Mouse (Mus musculus): ENCODE data around the gene Xbp1. TPM values are rescaled to one million over a fixed set of nuclear protein-coding genes. Genes with fewer than 3 reads are reported as not detected.
A peak's percentile ranks its signal among the peaks of the same experiment; 100 is the strongest.
"Not testable (repeated sequence)": the region's sequence is repeated elsewhere in the genome, so short reads cannot be mapped to it uniquely, and the experiment has no call there.

Xbp1 gene
- polyA plus RNA-seq, 1 experiment from 2014 or later, result 189 TPM

DNA sequence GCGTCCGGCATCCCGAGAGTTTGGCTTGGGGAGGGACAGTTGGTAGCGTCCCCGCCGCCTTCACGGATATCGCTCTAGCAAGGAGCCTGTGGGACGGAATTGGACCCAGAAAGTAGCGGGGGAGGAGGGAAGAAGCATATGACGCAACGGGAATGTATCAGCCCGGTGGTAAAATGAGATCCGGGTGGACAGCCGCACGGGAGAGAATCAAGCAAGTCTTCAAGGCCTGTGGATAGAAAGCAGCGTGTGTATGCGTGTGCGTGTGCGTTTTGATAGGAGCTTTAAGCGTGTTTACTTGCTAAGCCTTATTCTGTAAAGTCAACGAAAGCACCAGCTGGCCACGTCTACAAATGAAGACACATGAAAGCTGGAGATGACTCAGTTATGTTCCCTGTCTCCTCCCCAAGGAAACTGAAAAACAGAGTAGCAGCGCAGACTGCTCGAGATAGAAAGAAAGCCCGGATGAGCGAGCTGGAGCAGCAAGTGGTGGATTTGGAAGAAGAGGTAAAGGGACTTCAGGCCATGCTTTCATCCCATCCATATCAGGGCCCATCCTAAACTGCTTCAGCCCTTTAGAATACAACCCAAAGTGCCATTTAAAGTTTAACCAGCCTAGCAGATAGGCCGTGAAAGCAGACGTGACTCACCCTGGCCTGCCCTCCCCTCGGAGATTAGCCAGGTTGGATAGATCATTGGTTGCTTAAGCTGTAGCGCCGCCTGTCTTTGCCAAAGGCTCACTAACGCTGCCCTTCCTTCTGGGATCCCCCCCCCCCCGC is 1.2 kb downstream of the Xbp1 start:
- WGBS, result under 1% methylated on average over 34 of the region's 34 CpGs
- ATAC-seq (replicated peaks; ENCODE audit: low FRiP score), result peak; percentile 26
- H3K4me3 ChIP-seq (replicated peaks), result peak overlapping the region; percentile 70
- H3K27ac ChIP-seq, result peak overlapping the region; percentile 89
- peaks cover 46% of the 10 kb centered on the region for H3K36me3 ChIP-seq
- no peaks in the 10 kb centered on the region for H3K9me3 ChIP-seq (replicated peaks)
- H3K4me2 ChIP-seq, result peak overlapping the region; percentile 72
- peak overlapping the region; percentile 94 for H3K9ac ChIP-seq
- peaks cover 34% of the 10 kb centered on the region for H3K4me1 ChIP-seq
- H3K27me3 ChIP-seq, result no peaks in the 10 kb centered on the region

DNA sequence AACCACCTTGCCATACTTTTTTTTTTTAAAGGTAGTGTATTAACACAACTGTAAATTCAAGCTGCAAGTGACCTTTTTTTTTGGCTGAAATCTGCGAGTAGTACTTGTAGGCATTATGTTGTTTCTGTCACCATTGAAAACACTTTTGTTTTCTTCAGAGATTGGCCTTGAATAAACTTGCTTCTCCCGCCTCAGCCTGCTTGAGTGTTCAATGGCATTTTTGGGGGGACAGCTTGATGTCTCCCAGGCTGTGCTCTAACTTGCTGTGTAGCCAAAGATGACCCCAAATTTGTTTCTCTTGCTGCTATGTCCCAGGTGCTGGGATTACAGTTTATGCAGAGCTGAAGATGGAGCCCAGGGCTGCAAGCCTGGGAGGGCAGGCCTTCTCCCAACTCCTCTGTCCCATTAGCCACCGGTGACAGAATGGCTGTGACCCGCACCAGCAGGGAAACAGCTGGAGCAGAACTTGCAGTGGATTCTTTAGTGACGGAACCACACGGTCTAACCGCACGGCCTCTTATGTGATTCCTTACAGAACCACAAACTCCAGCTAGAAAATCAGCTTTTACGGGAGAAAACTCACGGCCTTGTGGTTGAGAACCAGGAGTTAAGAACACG is 2.4 kb downstream of the Xbp1 start:
- H3K9me3 ChIP-seq (replicated peaks), result no peaks in the 10 kb centered on the region
- 0 out of 2 replicates have a peak overlapping the region, but pooled peaks have one; percentile 94 for H3K9ac ChIP-seq
- WGBS, result 86% methylated on average over 11 of the region's 11 CpGs
- ATAC-seq (replicated peaks; ENCODE audit: low FRiP score), result no peak
- H3K4me1 ChIP-seq, result peaks cover 34% of the 10 kb centered on the region
- H3K27ac ChIP-seq, result no peak overlapping the region
- H3K4me2 ChIP-seq, result peak overlapping the region; percentile 72
- H3K4me3 ChIP-seq (replicated peaks), result peak overlapping the region; percentile 70
- no peaks in the 10 kb centered on the region for H3K27me3 ChIP-seq
- H3K36me3 ChIP-seq, result peaks cover 58% of the 10 kb centered on the region

DNA sequence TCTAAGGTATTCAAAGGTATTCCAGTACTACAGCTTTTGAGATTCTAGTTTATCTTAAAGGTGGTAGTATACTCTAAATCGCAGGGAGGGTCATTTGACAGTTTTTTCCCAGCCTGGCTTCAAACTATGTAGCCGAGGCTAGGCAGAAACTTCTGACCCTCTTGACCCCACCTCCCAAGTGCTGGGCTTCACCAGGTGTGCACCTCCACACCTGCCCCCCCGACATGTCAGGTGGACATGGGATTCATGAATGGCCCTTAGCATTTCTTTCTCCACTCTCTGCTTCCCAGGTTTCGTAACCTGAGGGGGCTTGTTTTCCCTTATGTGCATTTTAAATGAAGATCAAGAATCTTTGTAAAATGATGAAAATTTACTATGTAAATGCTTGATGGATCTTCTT is 5.0 kb downstream of the Xbp1 start:
- ATAC-seq (replicated peaks; ENCODE audit: low FRiP score), result no peak
- H3K4me3 ChIP-seq (replicated peaks), result no peak overlapping the region
- H3K9me3 ChIP-seq (replicated peaks), result no peaks in the 10 kb centered on the region
- H3K4me2 ChIP-seq, result no peak overlapping the region
- no peaks in the 10 kb centered on the region for H3K27me3 ChIP-seq
- peaks cover 83% of the 10 kb centered on the region for H3K36me3 ChIP-seq
- WGBS, result 80% methylated on average over 4 of the region's 4 CpGs
- no peak overlapping the region for H3K9ac ChIP-seq
- H3K27ac ChIP-seq, result no peak overlapping the region
- peaks cover 30% of the 10 kb centered on the region for H3K4me1 ChIP-seq

DNA sequence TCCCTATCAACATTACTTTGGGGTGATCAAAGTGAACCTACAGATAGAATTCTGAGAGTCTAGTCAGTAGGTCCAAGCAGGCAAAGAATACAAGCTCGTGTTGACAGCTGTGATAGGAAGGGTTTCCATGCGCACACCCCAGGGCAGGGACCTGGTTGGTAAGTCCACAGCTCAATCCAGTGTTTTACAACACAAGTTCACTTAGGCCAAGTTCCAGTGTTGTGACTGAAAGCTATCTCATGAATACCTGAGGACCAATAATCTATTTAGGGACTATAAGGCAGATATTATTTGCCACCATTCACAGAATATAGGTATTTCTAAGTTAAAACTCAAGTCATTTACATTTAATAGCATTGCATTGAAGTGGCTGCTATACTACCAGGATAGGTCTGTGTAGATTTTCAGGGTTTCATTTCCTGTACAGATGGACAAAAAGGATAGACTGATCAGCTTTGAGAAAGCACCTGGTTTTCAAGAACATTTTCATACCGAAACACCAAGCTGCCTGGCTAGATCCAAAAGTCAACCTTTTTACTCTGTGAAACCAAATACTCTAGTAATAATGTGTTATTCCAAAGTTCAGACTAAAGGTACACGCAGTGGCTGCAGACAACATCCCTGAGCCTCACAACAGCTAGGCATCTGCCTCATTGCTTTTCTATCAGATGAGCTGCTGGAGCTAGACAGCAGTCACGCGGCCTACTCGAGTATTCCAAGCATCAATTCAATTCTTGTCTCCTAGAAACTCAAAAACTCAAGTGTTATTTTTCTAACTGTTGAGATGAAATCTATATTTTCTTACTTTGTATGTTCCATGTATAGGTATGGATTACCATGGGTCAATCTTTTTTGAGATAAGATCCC is 6.3 kb downstream of the Xbp1 start:
- Histone ChIP-seq H3K9ac (no peak overlapping the region), H3K27me3 (no peaks in the 10 kb centered on the region), H3K4me2 (no peak overlapping the region), H3K36me3 (peaks cover 97% of the 10 kb centered on the region), H3K4me1 (peaks cover 35% of the 10 kb centered on the region), H3K9me3 (replicated peaks) (no peaks in the 10 kb centered on the region), H3K4me3 (replicated peaks) (no peak overlapping the region), H3K27ac (no peak overlapping the region)
- WGBS, result 91% methylated on average over 7 of the region's 7 CpGs
- no peak for ATAC-seq (replicated peaks; ENCODE audit: low FRiP score)

DNA sequence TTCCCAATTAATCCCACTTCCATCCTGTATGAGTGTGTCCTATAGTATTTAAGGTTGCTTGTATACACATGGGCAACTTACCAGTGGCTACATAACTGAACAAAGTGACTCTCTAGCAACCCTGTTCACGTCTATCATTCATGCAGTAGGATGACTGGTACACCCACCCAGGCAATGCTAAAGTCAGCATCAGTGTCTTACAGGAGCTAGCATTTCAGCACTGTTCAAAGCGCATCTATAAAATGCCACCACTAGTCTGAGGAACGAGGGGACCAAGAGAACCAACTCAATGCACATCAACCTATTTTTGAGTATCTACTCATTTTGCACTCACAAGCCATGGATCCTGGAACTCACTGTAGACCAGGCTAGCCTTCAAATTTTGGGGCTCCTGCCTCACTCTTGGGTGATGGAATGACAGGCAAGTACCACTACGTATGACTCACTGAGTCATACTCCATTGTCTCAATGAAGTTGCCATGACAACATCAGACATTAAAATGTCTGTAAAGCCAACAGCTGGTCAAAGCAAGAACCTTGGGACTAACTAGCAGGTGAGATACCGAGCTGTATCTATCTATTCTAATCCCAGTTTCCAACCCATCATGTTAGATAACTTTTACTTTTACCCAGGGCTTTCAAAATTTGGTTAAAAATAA is 7.5 kb downstream of the Xbp1 start:
- Histone ChIP-seq H3K4me1 (peaks cover 23% of the 10 kb centered on the region), H3K27ac (no peak overlapping the region), H3K27me3 (no peaks in the 10 kb centered on the region), H3K4me3 (replicated peaks) (no peak overlapping the region), H3K9ac (no peak overlapping the region), H3K36me3 (peaks cover 100% of the 10 kb centered on the region), H3K4me2 (no peak overlapping the region), H3K9me3 (replicated peaks) (no peaks in the 10 kb centered on the region)
- 80% methylated on average over 5 of the region's 5 CpGs for WGBS
- no peak for ATAC-seq (replicated peaks; ENCODE audit: low FRiP score)

DNA sequence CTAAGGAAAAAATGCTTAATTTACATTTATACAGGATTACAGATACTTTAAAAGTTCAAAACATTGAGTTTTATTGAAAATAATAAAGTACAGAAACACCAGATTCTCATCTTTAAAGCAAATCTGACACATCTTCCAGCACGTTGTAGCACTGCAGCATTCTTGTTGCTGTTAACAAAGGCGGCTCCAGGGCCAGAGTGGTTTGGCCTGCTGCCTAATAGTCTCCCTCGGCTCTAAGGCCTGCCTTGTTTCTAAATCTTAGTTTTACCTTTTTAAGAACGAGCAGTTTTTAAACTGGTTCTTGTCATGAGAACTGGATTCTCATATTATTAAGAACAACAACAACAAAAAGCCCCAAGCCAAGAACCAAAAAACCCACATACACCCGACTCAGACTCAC is 8.4 kb downstream of the Xbp1 start:
- no peak for ATAC-seq (replicated peaks; ENCODE audit: low FRiP score)
- 67% methylated on average over 5 of the region's 5 CpGs for WGBS
- Histone ChIP-seq H3K4me1 (peaks cover 15% of the 10 kb centered on the region), H3K36me3 (peaks cover 100% of the 10 kb centered on the region), H3K9ac (no peak overlapping the region), H3K9me3 (replicated peaks) (no peaks in the 10 kb centered on the region), H3K4me2 (no peak overlapping the region), H3K4me3 (replicated peaks) (no peak overlapping the region), H3K27ac (no peak overlapping the region), H3K27me3 (no peaks in the 10 kb centered on the region)

DNA sequence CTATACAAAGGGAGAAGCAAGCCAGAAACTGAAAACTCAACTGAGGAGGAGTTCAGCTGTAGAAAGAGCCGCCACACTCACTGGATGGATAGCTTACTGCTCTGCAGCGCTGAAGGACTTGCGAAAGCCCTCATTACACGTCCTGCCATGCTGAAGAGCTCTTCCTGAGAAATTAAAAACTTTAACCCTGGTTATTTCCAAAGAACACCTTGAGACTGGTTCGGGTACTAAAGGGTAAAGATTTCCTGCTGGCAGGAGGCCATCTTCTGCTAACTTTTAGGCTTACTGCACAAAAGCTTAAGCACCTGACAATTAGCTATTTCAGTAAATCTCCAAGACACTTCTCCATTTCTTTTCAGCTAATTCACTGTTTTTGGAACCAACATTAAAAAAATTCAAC is 9.7 kb downstream of the Xbp1 start:
- H3K27me3 ChIP-seq, result no peaks in the 10 kb centered on the region
- no peak overlapping the region for H3K4me3 ChIP-seq (replicated peaks)
- H3K27ac ChIP-seq, result 0 out of 2 replicates have a peak overlapping the region, but pooled peaks have one; percentile 29
- peaks cover 9% of the 10 kb centered on the region for H3K4me1 ChIP-seq
- H3K36me3 ChIP-seq, result peaks cover 100% of the 10 kb centered on the region
- H3K9me3 ChIP-seq (replicated peaks), result no peaks in the 10 kb centered on the region
- 79% methylated on average over 5 of the region's 5 CpGs for WGBS
- no peak for ATAC-seq (replicated peaks; ENCODE audit: low FRiP score)
- no peak overlapping the region for H3K4me2 ChIP-seq
- no peak overlapping the region for H3K9ac ChIP-seq

DNA sequence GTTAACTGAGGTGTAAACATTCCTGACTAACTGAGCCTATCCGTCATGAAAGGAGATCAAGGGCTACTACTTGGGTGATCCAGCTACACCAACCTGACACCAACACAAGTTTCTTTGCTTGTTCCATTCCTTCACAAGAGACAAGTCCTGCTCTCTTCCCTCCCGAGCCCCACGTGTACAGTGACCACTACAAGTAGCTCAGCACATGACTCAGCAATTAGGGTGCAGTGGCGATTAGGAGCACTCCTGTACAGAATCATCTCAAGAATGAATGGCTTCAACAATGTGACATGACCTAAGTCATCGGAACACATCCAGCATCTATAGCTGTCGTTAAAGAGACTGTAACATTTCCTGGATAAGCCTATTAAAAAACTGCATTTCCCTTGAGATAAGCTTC is 10.3 kb downstream of the Xbp1 start:
- Histone ChIP-seq H3K27ac (no peak overlapping the region; the same call in 1 of the 2 replicates), H3K9ac (no peak overlapping the region), H3K4me1 (peaks cover 9% of the 10 kb centered on the region), H3K36me3 (peaks cover 96% of the 10 kb centered on the region), H3K4me2 (no peak overlapping the region), H3K27me3 (no peaks in the 10 kb centered on the region), H3K9me3 (replicated peaks) (no peaks in the 10 kb centered on the region), H3K4me3 (replicated peaks) (no peak overlapping the region)
- 58% methylated on average over 6 of the region's 6 CpGs for WGBS
- peak; percentile 43 for ATAC-seq (replicated peaks; ENCODE audit: low FRiP score)

DNA sequence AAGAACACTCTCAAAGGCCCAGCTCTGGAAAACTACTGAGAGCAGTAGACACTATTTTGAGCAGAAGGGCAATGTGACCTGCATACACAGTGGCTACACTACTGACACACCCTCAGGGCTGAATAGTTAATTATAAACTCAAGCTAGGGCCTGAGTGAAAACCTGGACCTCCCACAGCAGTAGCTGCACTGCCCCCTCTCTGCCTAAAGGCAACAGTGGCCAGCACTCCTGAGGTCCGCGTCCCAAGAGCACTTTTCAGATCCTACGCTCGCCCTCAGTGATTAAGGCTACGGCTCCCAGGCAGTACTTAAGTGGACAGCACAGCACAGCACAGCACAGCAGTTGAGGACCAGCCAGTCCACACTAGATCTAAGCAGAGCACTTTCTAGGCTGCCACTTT is 12.6 kb downstream of the Xbp1 start:
- Histone ChIP-seq H3K4me2 (no peak overlapping the region), H3K9me3 (replicated peaks) (no peaks in the 10 kb centered on the region), H3K4me1 (peaks cover 9% of the 10 kb centered on the region), H3K4me3 (replicated peaks) (no peak overlapping the region), H3K27ac (no peak overlapping the region), H3K27me3 (no peaks in the 10 kb centered on the region), H3K36me3 (peaks cover 86% of the 10 kb centered on the region), H3K9ac (no peak overlapping the region)
- 75% methylated on average over 5 of the region's 5 CpGs for WGBS
- peak; percentile 56 for ATAC-seq (replicated peaks; ENCODE audit: low FRiP score)

DNA sequence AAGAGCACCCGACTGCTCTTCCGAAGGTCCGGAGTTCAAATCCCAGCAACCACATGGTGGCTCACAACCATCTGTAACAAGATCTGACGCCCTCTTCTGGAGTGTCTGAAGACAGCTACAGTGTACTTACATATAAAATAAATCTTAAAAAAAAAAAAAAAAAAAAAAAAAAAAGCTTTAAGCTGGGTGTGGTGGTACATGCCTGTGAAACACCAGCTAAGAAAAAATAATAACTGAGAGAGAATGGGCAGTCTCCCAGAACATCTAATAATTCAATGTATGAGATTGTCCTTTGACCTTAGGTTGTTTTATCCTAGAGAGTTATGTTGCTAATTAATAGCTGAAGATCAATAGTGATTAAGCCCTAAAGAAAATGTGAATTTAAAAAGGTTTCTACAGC is 17.0 kb downstream of the Xbp1 start:
- 95% methylated on average over 4 of the region's 4 CpGs for WGBS
- H3K4me2 ChIP-seq; H3K9me3 ChIP-seq (replicated peaks); ATAC-seq (replicated peaks; ENCODE audit: low FRiP score); H3K9ac ChIP-seq; H3K4me3 ChIP-seq (replicated peaks); H3K27ac ChIP-seq; H3K27me3 ChIP-seq: not testable (repeated sequence)
- Histone ChIP-seq H3K4me1 (peaks cover 25% of the 10 kb centered on the region), H3K36me3 (peaks cover 59% of the 10 kb centered on the region)

DNA sequence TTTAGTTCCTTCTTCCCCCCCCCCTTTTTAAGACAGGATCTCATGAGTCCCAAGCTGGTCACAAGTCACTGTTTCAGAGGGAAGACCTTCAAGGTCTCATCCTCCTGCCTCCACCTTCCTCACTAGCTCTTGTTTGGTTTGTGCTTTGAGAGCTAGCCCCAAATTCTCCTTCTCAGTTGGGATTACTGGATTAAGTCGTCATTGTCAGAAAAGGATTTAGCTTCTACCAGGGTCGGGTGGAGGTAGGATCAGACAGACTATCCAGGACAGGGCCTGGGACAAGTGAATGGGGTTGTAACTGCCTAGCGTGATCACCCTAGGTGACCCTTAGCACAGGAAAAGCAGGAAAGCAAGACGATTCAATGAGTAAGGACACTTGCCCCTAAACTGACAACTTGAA is 19.9 kb downstream of the Xbp1 start:
- peak overlapping the region; percentile 76 for H3K4me2 ChIP-seq
- H3K4me3 ChIP-seq (replicated peaks), result peak overlapping the region; percentile 86
- WGBS, result 51% methylated on average over 4 of the region's 4 CpGs
- H3K27ac ChIP-seq, result no peak overlapping the region
- peak overlapping the region; percentile 82; the same call in 1 of the 2 replicates for H3K9ac ChIP-seq
- ATAC-seq (replicated peaks; ENCODE audit: low FRiP score), result no peak
- no peaks in the 10 kb centered on the region for H3K27me3 ChIP-seq
- no peaks in the 10 kb centered on the region for H3K9me3 ChIP-seq (replicated peaks)
- H3K36me3 ChIP-seq, result peaks cover 31% of the 10 kb centered on the region
- peaks cover 27% of the 10 kb centered on the region for H3K4me1 ChIP-seq

Measured in kidney, embryonic 15.5 days (tissue).